Mouse (Mus musculus) embryonic fibroblast, embryonic 13.5 days (primary cell): ENCODE measurements around the gene Emid1.

Experiments
- CTCF ChIP-seq: IDR thresholded peaks from 2 replicates; pipeline ENCODE4 v1.5.1; 2011; ENCODE audit warnings: mild to moderate bottlenecking, control low read depth, low read length, moderate library complexity, borderline replicate concordance; ENCODE audit not compliant: insufficient read depth
- POLR2A ChIP-seq: IDR thresholded peaks from 2 replicates; pipeline ENCODE4 v1.6.1; 2011; ENCODE audit warnings: low read depth, mild to moderate bottlenecking, control low read depth, low read length, moderate library complexity

- no peak for TF ChIP-seq CTCF
- no peak for TF ChIP-seq POLR2A
Measured at GRCm38 (mm10) chr11:5176685-5177084, 24.6 kb upstream of the Emid1 start.
